In the genomic region with DNA sequence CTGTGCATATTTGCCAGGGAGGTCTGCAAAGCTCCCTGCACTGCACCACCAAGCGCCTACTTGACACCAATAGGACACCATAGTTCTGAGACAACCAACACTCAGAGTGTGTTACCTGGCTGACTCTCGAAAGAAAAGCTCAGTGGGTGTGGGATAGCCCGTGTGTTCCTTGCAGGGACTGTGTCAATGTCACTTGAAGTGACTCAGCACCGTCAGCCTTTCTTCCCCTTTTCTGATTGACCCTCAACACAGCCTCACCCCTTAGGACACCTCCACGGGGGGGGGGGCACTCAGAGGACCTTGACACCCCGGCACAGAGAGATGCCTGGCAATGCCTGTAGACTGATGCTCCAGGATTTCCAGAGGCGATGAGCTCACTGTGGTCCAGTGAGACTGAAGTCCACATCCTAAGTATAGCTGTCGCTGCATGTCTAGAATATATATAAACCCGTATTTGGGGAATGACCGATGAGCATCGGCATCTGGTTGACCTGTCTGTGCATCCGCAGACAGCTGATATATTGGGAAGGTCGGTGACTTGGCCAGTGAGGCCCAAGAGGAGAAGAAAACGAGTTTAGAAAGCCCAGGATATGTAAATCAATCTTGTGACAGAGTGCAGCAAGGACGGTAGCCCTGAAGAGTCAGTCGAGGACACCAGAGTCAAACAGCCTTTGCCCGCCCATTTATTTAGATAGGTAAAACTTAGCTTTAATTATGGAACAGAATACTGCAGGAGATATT, we compare ENCODE assay signal across 22 mouse cellular contexts. TPM values are rescaled to one million over a fixed set of nuclear protein-coding genes. Genes with fewer than 3 reads are reported as not detected.
A peak's percentile ranks its signal among the peaks of the same experiment; 100 is the strongest.
DNase-seq lines count a peak whose midpoint lies in the region; ATAC-seq and TF ChIP-seq lines count a peak whose summit lies in the region.
"Had no signal": no experiment of that assay in that cellular context is flagged by ENCODE, and none has a peak within 500 bp of the region (broad histone marks: within the 10 kb centered on the region; RNA-seq: fewer than 3 reads in every experiment).

No protein-coding gene starts in this region.

- TF ChIP-seq POLR2A in limb, embryonic 14.5 days (IDR thresholded peaks at IDR 0.05; ENCODE audit: borderline replicate concordance, extremely low read depth, insufficient read depth, insufficient read length): no peak

- H3K4me3 ChIP-seq in limb, embryonic 14.5 days (replicated peaks; ENCODE audit: low read length): no peak overlapping the region
- H3K4me3 ChIP-seq in limb, embryonic 10.5 days: no peak overlapping the region
- H3K4me3 ChIP-seq in liver, embryonic 13.5 days (replicated peaks): no peak overlapping the region
- H3K4me3 ChIP-seq: embryonic facial prominence, embryonic 12.5 days; heart, embryonic 15.5 days; midbrain, embryonic 15.5 days had no signal

- 63% methylated on average over 17 of the region's 17 CpGs for WGBS in limb, embryonic 14.5 days
- WGBS in limb, embryonic 10.5 days: 64% methylated on average over 17 of the region's 17 CpGs
- 43% methylated on average over 17 of the region's 17 CpGs for WGBS in liver, embryonic 13.5 days (ENCODE audit: insufficient replicate concordance)

- H3K4me2 ChIP-seq in limb, embryonic 14.5 days (replicated peaks; ENCODE audit: low read depth, low read length, severe bottlenecking): no peak overlapping the region
- H3K4me2 ChIP-seq in liver, embryonic 13.5 days: peak overlapping the region; percentile 32; the same call in 1 of the 2 replicates
- H3K4me2 ChIP-seq: embryonic facial prominence, embryonic 12.5 days; heart, embryonic 15.5 days; lung, embryonic 14.5 days; midbrain, embryonic 15.5 days had no signal

- no peaks in the 10 kb centered on the region for H3K36me3 ChIP-seq in limb, embryonic 14.5 days (ENCODE audit: control insufficient read depth, insufficient read depth, low read length)
- H3K36me3 ChIP-seq in limb, embryonic 10.5 days: no peaks in the 10 kb centered on the region
- no peaks in the 10 kb centered on the region for H3K36me3 ChIP-seq in liver, embryonic 13.5 days
- H3K36me3 ChIP-seq in splenic B cell, adult 2 months (ENCODE audit: control insufficient read depth, insufficient read depth, low read length, poor library complexity, severe bottlenecking): no peaks in the 10 kb centered on the region
- H3K36me3 ChIP-seq: embryonic facial prominence, embryonic 12.5 days; heart, embryonic 15.5 days; midbrain, embryonic 15.5 days had no signal

- peaks cover 19% of the 10 kb centered on the region for H3K4me1 ChIP-seq in limb, embryonic 14.5 days (ENCODE audit: control insufficient read depth, insufficient read depth, low read length)
- H3K4me1 ChIP-seq in limb, embryonic 10.5 days: peaks cover 24% of the 10 kb centered on the region
- peaks cover 56% of the 10 kb centered on the region for H3K4me1 ChIP-seq in liver, embryonic 13.5 days (replicated peaks)

- no peak overlapping the region for H3K27ac ChIP-seq in limb, embryonic 14.5 days (replicated peaks; ENCODE audit: low read depth, low read length)
- H3K27ac ChIP-seq in limb, embryonic 10.5 days: no peak overlapping the region
- no peak overlapping the region for H3K27ac ChIP-seq in liver, embryonic 13.5 days
- H3K27ac ChIP-seq: embryonic facial prominence, embryonic 12.5 days; heart, embryonic 15.5 days; kidney, postnatal 0 days; midbrain, embryonic 15.5 days had no signal

- no peak overlapping the region for H3K9ac ChIP-seq in limb, embryonic 14.5 days (ENCODE audit: low read depth, low read length, severe bottlenecking)
- no peak overlapping the region for H3K9ac ChIP-seq in liver, embryonic 13.5 days
- H3K9ac ChIP-seq: embryonic facial prominence, embryonic 12.5 days; heart, embryonic 15.5 days; lung, embryonic 14.5 days; midbrain, embryonic 15.5 days had no signal

- H3K27me3 ChIP-seq in limb, embryonic 14.5 days (ENCODE audit: control insufficient read depth, insufficient read depth, low read length): no peaks in the 10 kb centered on the region
- no peaks in the 10 kb centered on the region for H3K27me3 ChIP-seq in limb, embryonic 10.5 days (ENCODE audit: low read depth, poor library complexity, severe bottlenecking)
- H3K27me3 ChIP-seq in liver, embryonic 13.5 days: 0 out of 2 replicates have a peak, but pooled peaks cover 4% of the 10 kb centered on the region
- no peaks in the 10 kb centered on the region for H3K27me3 ChIP-seq in splenic B cell, adult 2 months (ENCODE audit: control insufficient read depth, insufficient read depth, low read length, poor library complexity, severe bottlenecking)
- H3K27me3 ChIP-seq: embryonic facial prominence, embryonic 12.5 days; heart, embryonic 15.5 days; midbrain, embryonic 15.5 days had no signal

- ATAC-seq in limb, embryonic 14.5 days (ENCODE audit: low FRiP score, low read depth): 0 out of 2 replicates have a peak, but pooled peaks have one; percentile 12
- peak; percentile 69 for ATAC-seq in granulocyte monocyte progenitor cell, adult 5-6 weeks (replicated peaks; ENCODE audit: poor library complexity, severe bottlenecking)
- no peak for ATAC-seq in liver, embryonic 13.5 days (ENCODE audit: low read depth)
- ATAC-seq: forebrain, embryonic 16.5 days; midbrain, embryonic 15.5 days had no signal

- DNase-seq in limb, embryonic 14.5 days (ENCODE audit: low spot score): no peak
- DNase-seq in limb, embryonic 10.5 days (ENCODE audit: low spot score): no peak
- no peak for DNase-seq in liver, embryonic 13.5 days
- peak; percentile 23 for DNase-seq in splenic B cell, adult 2 months (ENCODE audit: low read depth, low spot score)
- DNase-seq in urinary bladder, adult 18-20 months (ENCODE audit: low spot score in 2 of 2): no peak
- no peak for DNase-seq in ovary, postnatal 36 days (ENCODE audit: low spot score)
- DNase-seq: cerebellum, postnatal 25 days; right cerebral cortex, postnatal 25 days had no signal

- H3K9me3 ChIP-seq in limb, embryonic 14.5 days (ENCODE audit: control insufficient read depth, low read length): no peaks in the 10 kb centered on the region
- H3K9me3 ChIP-seq in limb, embryonic 10.5 days (replicated peaks): no peaks in the 10 kb centered on the region
- H3K9me3 ChIP-seq in liver, embryonic 13.5 days (replicated peaks): no peaks in the 10 kb centered on the region
- H3K9me3 ChIP-seq: embryonic facial prominence, embryonic 12.5 days; heart, embryonic 15.5 days; midbrain, embryonic 15.5 days had no signal

RNA-seq across cellular contexts. Expression of a gene that starts 16.5 kb away (rescaled TPM):
- 20.2 and 24.1 TPM in 2 replicates for polyA plus RNA-seq in limb, embryonic 14.5 days (2012; rRNA removed)
- 12.8 and 15.1 TPM in 2 replicates for polyA plus RNA-seq in limb, embryonic 14.5 days (2014; fragmentation: Nextera tagmentation; extraction: Ambion mirVana)
- 9.6 and 10.9 TPM in 2 replicates for polyA plus RNA-seq in limb, embryonic 10.5 days (2016; fragmentation: Nextera tagmentation; extraction: Ambion mirVana)
- total RNA-seq in granulocyte monocyte progenitor cell, adult 5-6 weeks (2014; fragmentation: Nextera tagmentation): 15.0 and 16.2 TPM in 2 replicates
- 15.7 and 21.8 TPM in 2 replicates for total RNA-seq in granulocyte monocyte progenitor cell, adult 5-6 weeks (2017)
- 3.2 and 3.7 TPM in 2 replicates for polyA plus RNA-seq in liver, embryonic 13.5 days (2015; fragmentation: Nextera tagmentation; extraction: Ambion mirVana)

RNA-seq across cellular contexts. Expression of a gene that starts 34.6 kb away (rescaled TPM):
- 0.08 and 0.18 TPM in 2 replicates for polyA plus RNA-seq in limb, embryonic 14.5 days (2012; rRNA removed)
- not detected in 2 replicates for polyA plus RNA-seq in limb, embryonic 14.5 days (2014; fragmentation: Nextera tagmentation; extraction: Ambion mirVana)
- not detected in 2 replicates for polyA plus RNA-seq in limb, embryonic 10.5 days (2016; fragmentation: Nextera tagmentation; extraction: Ambion mirVana)
- not detected in 2 replicates for total RNA-seq in granulocyte monocyte progenitor cell, adult 5-6 weeks (2014; fragmentation: Nextera tagmentation)
- not detected in 2 replicates for total RNA-seq in granulocyte monocyte progenitor cell, adult 5-6 weeks (2017)
- not detected in 2 replicates for polyA plus RNA-seq in liver, embryonic 13.5 days (2015; fragmentation: Nextera tagmentation; extraction: Ambion mirVana)
- total RNA-seq: ES-E14; gastrocnemius, adult 18-20 months; layer of hippocampus, adult 8-10 months; left cerebral cortex, adult 18-20 months had no signal
- polyA plus RNA-seq: embryonic facial prominence, embryonic 12.5 days; forebrain, embryonic 16.5 days; gonadal fat pad, adult 2 months; heart, embryonic 15.5 days; hindbrain, embryonic 11.5 days; kidney, postnatal 0 days; limb, embryonic 11.5 days; lung, embryonic 14.5 days had no signal
